Mouse (Mus musculus) right cerebral cortex, postnatal 10 days (tissue): ENCODE measurements at regions not wholly inside any gene's neighbourhood (a gene's known extent, or its start where the extent isn't known, plus 50 kb on each side); places are given as distances from the start of the nearest gene placed in this dataset.

Experiments
- DNase-seq, 2 experiments: peaks; one replicate each; pipeline ENCODE4 v3.0.0; 2021; ENCODE audit warnings: low spot score in 2 of 2

DNA sequence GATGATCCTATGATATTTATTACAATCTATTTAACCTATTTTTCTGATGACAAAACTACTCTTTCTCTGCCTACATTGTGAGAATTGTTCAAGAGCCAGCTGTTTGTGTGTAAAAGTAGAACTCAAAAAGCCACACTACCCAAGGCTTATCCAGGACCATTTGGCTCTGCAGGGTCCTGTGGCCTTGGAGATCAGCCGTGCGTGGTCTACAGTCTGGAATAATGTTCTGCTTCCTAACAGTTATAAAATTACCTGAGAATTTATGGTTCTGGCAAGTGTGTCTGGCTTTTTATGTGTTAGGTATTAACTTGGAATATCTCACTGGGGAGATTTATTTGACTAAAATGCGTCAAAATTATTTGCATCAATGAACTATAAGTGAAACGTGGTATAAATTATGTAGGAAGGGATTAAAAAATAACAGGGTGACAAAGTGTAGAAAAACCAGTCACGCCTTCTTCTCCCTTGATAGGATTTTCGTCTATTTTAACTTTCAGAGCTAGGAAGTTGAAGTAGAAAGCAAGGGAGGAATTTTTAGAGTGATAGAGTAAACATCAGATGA is 1789.0 kb upstream of the Gm7489 start:
- no peak for DNase-seq

DNA sequence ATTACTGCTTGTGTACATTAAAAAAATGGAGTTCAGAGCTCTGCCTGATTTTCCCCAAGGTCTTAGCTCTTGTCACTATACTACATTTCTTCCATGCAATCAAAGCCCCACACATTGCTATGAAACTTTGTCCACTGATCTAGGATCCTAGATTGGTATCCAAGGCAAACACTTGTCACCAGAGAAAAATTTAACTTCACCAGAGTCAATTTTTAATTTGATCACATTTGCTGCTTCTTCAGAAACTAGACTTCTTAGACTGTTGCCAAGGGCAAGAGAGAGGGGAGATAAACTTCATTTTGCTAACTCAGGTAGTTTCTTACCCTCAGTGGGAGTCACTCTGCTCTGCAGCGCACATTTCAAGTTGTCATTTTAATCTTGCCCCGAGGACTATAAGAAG is 1775.9 kb upstream of the Gm7489 start:
- DNase-seq, result no peak

DNA sequence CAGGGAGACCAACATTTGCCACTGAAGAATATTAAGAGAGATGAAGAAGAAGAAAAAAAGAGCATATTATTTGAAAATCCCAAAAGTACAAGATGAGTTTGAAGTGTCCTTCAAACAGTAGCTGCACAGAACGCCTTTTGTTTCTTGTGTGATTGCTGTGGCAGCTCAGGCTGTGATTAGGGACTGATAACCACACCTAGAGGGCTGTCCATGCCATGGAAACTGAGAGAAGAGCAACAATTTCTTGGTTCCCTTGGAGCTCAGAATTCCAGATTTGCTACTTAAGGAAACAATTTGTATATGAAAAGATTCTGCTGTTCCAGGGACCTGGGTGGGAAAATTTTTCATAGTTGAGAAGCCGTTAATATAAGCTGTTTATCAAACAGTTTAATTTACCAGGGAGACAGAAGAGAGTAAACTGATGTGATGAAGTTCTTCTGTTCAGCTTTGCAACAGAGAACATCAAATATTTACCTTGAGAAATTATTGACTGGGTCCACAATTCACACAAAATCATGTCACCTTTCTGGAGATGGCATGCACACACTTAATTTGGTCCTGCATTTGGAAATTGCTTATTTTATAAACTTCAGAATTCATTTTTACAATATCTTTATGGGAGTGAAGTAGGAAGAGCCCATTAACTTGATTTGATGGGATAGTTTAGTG is 1770.2 kb upstream of the Gm7489 start:
- DNase-seq, result no peak

DNA sequence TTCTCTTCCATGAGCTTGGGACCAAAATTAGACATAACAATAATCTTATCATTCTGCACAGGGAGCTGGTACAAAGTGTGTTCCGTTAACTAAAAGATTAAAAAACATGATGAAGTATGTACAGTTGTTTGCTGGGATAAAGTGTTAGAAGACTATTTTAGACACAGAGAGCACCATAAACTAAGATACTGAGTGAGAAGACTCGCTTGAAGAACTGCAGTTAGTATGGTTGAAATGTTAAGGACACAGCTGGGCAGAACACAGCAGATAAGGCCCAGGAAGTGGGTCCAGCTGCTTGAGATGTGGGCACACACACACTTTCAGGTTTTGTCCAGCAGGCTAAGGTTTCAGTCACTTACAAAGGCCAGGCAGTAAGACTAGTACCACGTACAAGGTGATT is 1748.0 kb upstream of the Gm7489 start:
- no peak for DNase-seq

DNA sequence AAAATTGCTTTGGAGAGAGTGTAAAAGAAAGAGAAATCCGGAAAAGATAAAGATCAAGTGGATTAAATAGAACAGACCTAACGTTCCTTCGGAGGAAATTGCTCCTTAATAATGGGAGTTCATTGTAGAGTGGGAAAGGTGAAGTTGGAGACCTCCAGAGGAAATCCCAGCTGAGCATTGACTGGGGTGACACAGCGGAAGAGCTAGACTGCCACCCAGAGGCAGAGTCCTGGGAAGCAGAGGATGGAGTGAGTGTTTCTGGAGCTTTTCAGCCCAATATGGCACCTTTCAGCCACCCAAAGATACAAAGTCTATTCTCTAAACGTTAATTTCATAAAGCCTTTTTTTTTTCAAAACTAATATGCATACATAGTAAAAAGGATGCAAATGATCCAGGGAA is 1731.3 kb upstream of the Gm7489 start:
- peak in 1 of 2 experiments; percentile 37 for DNase-seq

DNA sequence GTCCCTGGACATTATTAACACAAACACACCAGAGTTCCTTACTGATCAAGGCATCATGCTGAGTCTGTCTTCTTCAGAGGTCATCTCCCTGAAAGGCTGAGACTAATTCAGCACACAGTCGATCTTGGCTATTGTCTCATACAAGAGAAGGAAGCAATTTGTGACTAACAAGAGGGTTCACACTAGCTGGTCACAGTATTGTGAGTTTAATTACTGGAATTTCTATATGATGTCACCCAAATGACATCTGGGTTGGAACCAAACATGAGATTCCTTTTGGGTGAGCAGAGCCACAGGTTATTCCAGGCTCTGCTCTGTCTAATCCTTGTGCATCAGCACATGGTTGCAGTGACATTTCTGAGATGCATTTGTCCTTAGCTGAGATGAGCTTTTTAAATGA is 1728.9 kb upstream of the Gm7489 start:
- no peak for DNase-seq

DNA sequence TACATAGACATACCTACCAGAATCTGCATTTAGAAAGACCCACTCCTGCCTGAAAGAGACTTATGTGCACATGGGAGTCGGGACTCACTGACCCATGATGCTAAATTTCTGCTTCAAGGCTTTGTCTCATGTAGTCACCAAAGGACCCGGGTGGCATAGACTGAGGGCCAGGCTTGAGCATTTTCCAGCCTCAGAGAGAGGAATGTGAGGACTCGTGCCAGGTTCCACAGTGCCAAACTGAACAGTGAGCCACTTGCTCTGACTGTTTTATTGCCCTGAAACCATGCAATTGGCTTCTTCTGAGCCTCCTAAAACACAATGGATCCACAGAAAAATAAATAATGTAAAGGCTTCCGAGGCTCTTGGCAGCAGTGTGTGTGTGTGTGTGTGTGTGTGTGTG is 1727.9 kb upstream of the Gm7489 start:
- peak in 1 of 2 experiments; percentile 25 for DNase-seq

DNA sequence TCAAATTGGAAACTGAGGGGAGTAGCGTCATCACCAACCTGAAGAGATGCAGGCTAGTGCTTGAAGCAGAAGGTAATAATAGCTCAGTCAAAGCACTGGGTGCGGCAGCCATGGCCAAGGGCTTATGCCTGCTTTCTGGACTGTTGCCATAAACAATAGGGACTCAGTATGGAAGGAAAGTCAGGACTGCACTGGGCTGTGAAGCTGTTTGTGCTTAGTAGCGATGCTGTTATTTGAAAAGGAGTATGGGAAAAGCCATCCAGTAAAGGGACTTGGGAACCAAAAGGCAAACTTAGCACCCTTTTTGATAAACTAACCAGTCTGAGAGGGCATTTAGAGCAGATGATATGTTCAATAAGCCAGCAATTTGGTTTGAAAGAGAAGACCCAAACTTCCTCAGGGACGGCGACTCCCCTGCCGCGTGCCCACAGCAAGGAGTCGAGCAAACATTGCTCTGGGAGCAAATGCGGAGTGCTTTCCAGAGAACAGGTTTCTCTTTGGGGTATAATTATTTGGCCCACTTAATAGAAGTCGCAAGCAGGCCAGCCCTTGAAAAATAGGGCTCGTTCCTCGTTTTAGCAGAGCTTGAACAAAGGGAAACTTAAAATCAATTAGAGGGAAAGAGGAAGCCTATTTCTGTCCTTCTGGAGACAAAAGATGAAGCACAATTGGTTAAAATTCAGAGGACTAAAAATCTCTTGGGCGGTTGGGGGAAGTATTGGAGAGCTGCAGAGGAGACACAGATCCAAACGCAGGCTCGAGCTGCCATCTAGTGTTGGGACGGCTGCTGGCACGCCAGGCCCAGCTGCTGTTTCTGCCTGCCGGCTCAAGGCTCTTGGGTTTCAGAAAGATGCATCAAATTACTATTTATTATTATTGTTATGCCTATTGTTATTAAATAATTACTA is 1724.3 kb upstream of the Gm7489 start:
- DNase-seq, result peak; percentile 91 to 92

DNA sequence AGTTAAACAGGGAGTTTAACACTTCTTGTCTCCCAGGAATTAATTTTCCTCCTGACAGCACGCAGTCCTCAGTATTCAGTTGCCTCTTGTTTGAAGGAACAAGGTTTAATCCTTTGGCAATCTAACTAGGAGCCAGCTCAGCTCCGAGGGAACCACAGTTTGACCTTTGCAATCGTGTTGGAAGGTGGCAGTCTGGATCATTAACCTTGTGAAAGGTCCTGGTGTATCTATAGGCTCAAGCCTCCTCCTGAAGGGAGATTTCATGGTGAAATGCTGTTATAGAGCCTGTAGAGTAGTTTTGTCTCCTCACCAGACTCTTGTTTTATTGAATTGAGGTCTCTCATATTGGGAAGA is 1723.6 kb upstream of the Gm7489 start:
- no peak for DNase-seq

DNA sequence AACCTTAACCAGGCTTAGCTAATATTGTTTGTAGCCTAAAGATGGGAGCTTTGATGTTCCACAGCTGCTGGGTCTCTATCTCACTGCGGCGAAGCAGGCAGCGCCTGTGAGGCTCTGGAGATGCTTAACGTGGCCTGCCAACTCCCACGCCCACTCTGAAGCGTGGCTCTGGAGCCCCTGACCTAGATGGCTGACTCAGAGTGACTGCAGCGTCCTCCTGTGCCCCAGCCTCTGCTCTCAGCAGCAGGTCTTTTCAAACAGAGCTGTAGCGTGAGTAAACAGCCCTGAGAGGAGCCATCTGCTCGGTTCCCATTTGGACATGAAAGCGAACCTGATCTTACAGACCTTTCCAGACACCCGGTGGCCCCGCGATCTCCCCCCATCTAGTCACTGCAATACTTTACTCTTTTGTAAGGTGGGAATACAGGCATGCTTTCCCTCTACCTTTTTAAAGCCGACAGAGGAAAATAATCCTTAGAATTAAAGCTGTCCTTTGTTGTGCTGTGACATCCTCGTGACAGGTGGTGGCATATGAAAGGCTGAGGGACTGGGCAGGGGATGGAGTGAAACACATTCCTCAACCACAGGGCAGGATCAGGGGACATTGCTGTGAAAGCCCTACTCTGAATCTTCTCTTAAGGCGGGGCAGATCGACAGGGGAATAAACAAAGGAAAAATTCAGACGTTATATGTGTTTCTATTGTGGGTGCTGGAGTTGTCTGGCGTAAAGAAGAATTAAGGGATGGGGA is 1723.0 kb upstream of the Gm7489 start:
- peak; percentile 36 to 39 for DNase-seq

DNA sequence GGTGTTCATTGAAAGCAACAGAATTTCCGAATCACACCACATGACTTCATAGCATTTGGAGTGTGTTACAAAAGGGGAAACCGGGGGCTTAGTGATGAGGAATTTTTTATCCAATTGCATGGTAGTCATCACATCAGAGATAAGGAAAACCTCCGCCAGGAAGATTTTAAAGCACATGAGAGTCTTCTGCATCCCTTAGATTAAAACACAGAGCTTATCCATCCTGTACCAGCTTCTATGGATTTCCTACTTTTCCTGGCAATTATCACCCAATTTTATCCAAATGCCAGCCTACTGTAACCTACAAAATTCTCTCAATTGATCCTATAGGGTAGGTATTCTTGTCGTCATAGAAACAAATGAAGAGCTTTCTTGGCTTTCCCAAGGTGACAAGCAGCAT is 1718.6 kb upstream of the Gm7489 start:
- no peak for DNase-seq

DNA sequence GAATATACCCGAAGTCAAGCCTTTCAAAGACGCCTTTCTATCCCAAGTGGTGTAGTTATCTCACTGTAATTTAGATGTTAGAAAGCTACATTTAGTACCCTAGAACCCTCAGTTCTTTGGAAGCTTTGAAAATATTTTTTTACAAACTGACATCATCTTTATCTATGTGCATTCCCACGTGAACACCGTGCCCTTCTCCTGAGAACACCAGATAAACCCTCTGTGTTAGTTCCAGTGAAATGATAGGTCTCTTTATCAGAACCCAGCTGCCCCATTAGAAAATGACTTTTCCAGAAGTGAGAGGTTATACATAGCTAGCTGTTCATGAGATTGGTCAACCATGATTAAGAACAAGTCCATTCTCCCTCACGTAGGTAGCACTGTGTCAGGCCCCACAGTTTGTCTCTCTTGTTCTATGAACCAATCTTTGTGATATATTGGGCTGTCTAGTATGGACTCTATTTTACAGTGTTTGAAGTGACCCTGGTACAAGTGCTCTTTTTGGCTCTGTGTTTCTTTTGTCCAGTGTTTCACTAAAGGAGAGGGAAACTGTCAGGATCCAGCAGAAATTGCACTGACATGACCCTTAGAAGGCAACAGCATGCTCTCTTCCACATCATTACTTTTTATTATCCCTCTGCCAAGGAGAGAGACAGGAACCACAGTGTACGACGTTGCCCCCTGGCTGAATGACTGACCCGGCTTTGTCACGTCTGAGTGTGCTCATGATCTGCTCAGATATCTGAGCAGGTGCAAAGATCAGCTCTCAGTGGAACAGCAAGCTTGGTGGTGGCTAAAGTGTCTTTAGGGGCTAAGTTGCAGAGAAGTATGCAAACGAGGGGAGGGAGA is 1717.9 kb upstream of the Gm7489 start:
- DNase-seq, result no peak

DNA sequence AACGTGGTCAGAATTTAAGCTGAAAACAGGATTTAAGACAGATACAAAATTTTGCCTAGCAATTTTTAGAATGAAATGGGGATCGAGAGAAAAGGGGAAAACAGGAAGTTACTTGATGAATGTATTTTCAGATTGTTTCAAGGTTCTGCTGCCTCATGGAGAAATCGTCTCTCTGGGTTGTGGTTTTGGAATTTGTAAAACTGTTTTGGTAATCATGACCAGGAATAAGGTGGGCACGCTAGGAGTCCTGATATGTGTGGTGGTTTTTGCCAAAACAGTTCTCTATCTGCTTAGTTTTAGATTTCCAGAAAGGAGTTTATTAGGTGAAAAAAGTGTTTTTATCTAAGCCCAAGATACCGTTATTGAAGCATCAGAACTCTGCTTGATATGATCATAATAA is 1716.9 kb upstream of the Gm7489 start:
- DNase-seq, result no peak

DNA sequence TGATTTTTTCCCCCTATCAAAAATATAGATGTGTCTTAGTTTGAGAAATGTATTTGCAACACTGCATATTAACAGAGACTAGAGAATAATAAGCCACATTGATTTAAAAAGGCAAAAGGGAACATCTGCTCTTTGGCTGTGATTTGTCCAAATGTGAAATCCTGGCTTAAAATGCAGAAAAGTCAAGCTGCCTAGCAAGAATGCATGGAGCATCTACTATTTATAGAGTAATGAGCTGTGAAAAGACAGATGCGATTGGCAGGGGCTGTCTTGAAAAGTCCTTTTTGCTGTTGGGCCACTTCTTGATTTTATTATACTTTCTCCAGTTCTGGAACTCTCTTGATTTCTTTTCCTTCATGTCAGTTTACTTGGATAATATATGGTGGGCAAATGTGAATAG is 1707.8 kb upstream of the Gm7489 start:
- DNase-seq, result no peak

DNA sequence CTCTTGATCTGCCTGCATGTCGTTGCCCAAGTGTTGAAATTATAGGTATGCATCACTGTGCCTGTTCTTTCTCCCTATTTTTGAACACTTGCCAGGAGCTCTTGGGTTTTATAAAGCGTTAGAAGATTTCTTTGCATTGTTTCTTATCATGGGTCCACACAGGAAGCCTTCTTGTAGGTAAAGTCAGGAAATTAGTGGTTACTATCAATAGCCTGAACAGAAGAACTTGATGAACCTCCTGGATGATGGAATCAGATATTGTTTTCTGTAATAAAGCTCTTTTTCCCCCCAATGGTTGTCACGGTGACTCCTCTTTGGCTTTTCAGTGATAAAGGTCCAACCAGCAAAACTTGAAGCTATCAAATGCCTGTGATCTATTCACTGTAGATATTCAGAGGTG is 1706.0 kb upstream of the Gm7489 start:
- DNase-seq, result no peak

DNA sequence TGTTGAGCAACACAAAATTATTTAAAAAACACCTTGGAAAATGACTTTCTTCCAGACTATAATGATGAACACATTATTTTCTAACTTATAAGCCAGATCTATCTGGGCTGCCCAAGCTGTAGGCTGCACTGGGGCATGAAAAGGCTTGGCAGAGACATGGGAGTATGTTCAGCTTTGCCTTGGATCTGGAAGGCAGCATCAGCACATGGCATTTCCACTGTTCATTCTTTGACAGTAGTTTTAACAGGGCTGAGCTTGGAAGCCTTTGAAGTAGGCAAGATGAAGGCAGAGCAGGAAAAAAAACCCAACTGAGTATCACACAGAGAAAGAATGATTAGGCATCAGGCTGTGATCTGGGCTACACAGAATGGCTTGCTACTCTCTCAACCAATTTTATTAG is 1705.3 kb upstream of the Gm7489 start:
- DNase-seq, result no peak

DNA sequence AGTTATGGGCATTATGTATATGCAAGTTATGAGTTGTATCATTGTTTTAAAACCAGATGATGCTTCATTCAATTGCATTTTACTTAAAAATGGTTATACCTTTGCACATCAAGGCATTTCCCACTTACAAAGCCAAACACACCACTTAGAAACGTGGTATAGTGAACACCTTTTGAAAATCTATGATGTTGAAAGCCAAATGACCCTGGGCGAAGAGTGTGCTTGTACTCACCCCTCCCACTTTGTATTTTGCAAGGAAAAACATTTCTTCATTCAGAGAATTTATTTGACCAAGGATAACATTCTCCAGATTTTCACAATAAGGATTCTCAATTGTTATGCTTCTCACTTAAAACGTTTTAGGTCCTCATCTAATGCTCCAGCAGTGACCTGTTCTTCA is 1693.5 kb upstream of the Gm7489 start:
- DNase-seq, result no peak

DNA sequence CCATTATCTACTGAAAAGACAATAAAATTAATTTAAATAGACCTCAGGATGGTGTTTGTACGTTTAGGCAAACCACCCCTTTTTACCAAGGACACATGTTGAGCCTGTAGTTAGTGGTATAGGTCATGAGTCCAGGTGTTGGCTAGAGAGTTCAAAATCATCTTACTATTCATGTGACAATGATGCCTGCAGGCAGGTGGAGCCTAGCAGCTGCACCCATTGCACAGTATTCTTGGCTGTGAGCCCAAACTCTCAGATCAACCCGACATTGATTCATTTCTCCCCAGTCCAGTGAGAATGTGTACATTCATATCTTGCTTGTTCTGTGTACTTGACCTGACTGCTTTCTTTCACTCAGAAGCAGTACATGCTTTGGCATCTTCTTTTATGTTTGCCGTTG is 1677.4 kb upstream of the Gm7489 start:
- DNase-seq, result no peak

DNA sequence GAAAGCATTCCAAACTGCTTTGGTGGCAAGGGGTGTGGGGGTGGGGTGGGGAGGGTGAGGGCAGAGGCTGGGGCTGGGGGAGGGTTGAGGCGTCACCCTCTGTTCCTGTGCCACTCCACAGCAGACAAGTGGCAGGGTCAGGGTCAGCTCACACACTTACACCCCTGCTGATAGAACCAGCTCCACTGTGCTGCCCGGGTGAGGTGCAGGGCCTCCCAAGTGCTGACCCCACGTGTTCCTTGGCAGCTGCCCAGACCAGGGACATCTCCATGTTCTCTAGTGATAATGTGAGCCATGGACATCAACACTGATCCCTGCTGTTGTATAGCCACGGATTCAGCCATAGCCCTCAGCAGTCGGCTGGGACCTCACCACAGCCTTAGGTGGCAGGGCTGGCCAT is 1652.3 kb upstream of the Gm7489 start:
- peak in 1 of 2 experiments; percentile 17 for DNase-seq

DNA sequence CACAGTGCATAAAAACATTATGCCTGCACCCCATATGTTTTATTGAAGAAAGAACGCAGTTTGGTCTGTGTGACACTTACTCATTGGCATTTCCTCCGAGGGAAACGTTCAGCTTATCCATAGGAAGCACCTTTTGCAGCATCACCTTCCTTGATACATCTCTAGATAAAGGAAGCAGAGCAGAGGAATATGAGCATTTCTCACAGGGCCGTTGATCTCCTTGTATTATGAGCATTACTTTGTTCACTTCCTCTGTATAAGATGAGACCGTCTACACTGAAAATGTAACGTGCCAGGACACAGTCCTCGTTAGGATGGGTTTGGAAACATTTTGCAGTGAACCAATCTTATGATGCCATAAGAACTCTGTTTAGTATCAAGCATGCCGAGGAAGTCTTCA is 1648.5 kb upstream of the Gm7489 start:
- DNase-seq, result no peak

DNA sequence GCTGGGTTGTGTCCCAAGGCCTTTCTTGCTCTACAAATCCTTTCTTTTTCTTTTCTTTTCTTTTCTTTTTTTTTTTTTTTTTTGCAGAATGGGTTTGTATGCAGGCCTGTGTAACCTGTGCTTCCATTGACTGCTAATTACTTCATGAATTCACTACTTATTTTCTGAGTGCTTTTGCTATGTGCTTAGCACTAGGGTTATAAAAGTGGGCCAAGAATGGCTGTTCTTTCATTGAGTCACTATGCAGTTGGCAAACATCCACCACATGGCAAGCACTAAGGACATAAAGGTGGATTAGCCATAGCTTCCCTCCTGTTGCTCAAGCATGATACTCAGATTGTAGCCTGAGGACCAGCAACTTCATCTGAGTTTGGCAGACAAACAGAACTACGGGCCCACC is 1641.8 kb upstream of the Gm7489 start:
- DNase-seq, result no peak
